Mouse (Mus musculus) CH12F3 (cell line): ENCODE data around the gene 2410141K09Rik.
"Not testable (repeated sequence)": the region's sequence is repeated elsewhere in the genome, so short reads cannot be mapped to it uniquely, and the experiment has no call there.

Experiments
- in situ Hi-C: fragments of 300-500 bp; cut with MboI; formaldehyde crosslinking; loops from 2 replicates; pipeline ENCODE4 v1.14.3; 2020; ENCODE audit warnings: low sequenced_read_pairs

The 2410141K09Rik gene

GRCm38 (mm10) chr13:66441018-66441417 lies at the start of gene 2410141K09Rik:
Gene 2410141K09Rik, minus strand, starts transcription at chr13:66441118.
- in situ Hi-C loops, result not testable (repeated sequence)

DNA sequence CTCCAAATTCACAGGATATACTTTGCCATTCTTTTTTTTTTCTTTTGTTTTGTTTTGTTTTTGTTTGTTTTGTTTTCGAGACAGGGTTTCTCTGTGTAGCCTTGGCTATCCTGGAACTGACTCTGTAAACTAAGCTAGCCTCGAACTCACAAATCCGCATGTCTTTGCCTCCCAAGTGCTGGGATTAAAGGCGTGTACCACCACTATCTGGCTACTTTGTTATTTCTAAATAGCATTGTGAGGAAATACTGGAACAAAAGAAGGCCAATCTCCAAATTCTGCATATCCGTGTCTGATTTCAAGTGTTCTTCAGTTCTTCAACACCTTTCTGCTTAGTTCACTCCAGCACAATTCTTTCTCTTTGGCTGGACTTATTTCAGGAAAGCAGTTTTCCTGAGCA lies 14.1 kb downstream of the 2410141K09Rik start:
- in situ Hi-C loops, result not testable (repeated sequence)

DNA sequence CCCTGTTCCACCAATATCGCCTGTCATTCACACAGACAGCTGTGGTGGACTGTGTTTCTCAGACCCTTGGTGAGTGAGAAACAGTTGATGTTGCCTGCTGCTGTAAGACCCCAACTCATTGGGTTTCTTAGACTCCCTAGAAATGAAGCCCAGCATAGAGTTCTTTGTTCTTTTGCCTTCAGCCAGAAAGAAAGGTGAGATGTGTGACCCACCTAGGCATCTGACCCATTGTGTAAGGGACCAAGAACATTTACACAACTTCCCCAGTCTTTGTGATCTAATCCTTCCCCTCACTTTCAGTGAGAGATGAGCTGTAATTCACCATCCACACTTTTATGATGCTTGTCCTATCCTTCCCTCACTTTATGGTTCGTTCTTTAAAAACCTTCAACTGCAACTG lies 26.0 kb downstream of the 2410141K09Rik start:
- in situ Hi-C loops, result not testable (repeated sequence)
